Mouse (Mus musculus) gastrocnemius, adult 8-10 months (tissue): ENCODE results near the gene Nrarp. TPM values are rescaled to one million over a fixed set of nuclear protein-coding genes. Genes with fewer than 3 reads are reported as not detected.

Experiments
- DNase-seq, 2 experiments: peaks; one replicate each; pipeline ENCODE4 v3.0.0; 2022; ENCODE audit warnings: low spot score in 2 of 2
- total RNA-seq, 4 experiments: library from RNA; stranded (reverse); gene quantifications; 2 replicates each; pipeline ENCODE4 v1.2.4; 2022

Gene Nrarp
- 1 to 10 TPM; 3.0 to 7.1 (median 5.9) TPM for total RNA-seq

- peak; percentile 81 to 82 for DNase-seq
Observed at GRCm38 (mm10) chr2:25180478-25180903, at the start of gene Nrarp. Nrarp (plus strand) TSS chr2:25180758.

DNA sequence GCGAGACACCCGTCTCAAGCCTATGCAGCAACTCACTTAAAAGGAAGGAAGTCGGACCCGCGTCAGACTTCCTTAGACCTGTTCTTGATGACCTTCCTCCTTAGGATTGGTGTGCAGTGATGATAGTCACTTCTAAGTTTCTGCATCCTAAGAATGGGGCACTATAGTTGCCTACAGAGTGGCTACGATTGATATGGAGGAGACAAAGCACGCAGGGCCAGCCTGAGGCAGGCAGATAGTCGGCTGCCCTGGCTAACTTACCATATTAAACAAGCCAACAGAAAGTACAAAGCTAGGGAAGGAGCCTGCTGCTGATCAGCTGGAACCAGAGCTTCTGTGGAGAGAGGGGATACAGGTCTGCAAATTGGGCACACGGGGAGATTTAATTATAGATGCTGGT is 49.0 kb upstream of the Nrarp start:
- DNase-seq, result no peak

GRCm38 (mm10) chr2:25137832-25138231 is 42.7 kb upstream of the Nrarp start:
- DNase-seq, result no peak

DNA sequence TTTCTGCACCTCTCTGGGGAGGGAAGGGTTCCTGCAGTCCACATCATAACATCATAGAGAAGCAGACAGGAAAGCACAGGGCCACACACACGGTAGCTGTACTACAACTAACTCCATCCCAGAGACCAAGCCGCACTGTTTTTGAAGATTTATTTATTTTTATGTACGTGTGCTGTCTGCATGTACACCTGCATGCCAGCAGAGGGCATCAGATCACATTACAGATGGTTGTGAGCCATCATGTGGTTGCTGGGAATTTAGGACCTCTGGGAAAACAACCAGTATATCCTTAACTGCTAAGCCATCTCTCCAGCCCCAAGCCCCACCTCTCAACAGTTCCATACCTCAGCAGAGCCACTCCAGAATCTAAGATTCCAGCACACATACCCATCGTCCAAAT is 39.4 kb upstream of the Nrarp start:
- no peak for DNase-seq

GRCm38 (mm10) chr2:25141921-25142320 is 38.6 kb upstream of the Nrarp start:
- no peak for DNase-seq

- DNase-seq, result no peak
Observed at GRCm38 (mm10) chr2:25145346-25145745, 35.2 kb upstream of the Nrarp start.

DNA sequence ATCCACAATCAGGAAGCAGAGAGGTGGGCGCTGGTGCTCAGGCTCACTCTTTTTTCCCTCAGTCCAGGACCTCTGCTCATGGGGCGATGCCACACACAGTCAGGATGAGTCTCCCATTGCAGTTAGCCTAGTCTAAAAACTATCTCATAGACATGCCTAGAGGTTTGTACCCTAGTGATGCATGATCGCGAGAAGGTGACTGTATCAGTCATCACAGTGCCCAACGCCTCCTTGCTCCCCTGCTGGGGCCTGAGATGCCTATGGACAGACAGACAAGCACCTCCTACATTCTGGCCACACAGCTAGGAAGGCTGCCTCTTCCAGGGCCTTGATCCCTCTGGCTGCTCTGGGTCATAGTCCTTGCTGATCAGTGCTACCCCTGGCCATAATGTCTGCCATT is 33.2 kb upstream of the Nrarp start:
- DNase-seq, result no peak

- DNase-seq, result no peak
Observed at GRCm38 (mm10) chr2:25147892-25148291, 32.7 kb upstream of the Nrarp start.

GRCm38 (mm10) chr2:25149643-25150042 is 30.9 kb upstream of the Nrarp start:
- DNase-seq, result no peak

DNA sequence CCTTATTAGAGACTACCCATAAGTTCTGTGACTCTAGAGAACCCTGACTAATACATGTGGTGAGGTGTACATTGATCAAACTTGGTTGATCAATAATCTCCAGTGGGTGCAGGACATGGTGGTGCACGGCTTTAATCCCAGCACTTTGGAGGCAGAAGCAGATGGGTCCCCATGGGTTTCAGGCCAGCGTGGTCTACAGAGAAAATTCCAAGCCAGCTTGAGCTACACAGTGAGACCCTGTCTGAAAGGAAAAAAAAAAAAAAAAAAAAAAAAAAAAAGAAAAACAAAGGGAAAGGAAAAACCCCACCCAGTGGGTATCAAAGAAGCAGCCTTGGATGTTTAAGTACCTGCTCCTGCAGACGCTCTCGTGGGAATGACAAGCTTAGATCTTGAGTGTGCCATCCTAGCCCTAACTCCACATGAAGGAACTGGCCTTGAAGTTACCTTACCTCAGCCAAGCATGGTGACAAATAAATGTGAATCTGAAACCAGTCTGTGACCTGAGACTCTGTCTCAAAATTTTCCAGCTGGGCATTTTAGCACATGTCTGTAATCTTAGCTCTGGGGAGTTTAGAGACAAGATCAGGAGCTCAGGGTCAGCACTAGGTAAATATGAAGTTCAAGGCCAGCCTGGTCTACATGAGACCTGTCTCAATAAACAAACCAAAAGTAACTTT is 29.1 kb upstream of the Nrarp start:
- no peak for DNase-seq

- no peak for DNase-seq
Observed at GRCm38 (mm10) chr2:25156177-25156576, 24.4 kb upstream of the Nrarp start.

GRCm38 (mm10) chr2:25156990-25157389 is 23.6 kb upstream of the Nrarp start:
- no peak for DNase-seq

- no peak for DNase-seq
Observed at GRCm38 (mm10) chr2:25157655-25158054, 22.9 kb upstream of the Nrarp start.

GRCm38 (mm10) chr2:25167481-25167880 is 13.1 kb upstream of the Nrarp start:
- DNase-seq, result no peak

DNA sequence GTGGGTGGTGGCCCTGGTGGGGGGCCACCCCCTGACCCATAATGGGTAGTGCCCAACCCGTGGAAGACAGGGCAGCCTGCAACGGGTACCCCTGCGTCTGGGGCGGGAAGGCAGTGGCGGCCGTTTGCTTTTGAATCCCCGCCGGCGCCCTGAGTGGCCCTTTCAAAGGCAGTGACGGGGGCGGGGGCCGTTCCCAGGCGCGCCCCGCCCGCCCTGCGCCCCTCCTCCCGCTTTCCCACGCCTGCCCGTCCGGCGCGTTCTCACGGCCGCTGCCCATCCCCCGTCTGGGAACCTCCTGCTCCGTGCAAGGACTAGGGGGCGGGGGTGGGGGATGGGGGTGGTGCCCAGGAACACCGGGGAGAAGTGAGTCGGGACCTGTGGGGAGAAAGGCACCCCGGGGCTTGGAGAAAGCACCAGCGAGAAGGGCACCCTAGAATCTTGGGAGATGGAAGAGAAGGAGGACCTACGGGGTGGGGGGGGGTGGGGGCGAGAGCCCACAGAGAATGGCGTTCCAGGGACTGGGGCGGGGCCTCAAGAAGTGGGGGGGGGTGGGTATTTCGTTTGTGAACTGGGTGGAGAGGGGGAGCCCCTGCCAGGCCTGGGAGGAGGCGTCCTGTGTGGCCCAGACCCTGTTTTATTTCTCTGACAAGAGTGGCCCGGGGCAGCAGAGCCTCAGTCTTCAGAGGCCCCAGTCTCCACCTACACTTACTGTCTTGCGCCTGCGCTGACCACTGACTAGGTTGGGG is 12.5 kb upstream of the Nrarp start:
- no peak for DNase-seq

GRCm38 (mm10) chr2:25168665-25168978 is 11.9 kb upstream of the Nrarp start:
- no peak for DNase-seq

DNA sequence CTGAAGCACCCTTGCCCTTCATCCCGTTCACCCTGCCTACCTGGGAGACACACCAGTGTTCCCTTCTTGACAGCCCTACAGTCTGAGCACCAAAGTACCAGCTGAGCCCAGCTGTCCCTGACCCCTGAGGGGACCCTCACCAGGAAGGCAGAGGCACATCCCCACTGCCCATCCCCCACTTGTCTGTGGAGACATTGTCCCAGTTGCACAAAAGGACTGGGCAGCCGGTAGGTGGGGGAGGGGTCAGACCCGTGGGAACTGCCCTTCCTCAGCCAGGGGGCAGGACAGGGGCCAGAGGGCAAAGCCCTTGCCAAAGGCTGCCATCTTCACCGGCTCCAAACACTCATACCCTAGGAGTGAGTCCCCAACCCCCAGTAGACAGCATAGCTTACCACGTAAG is 10.8 kb upstream of the Nrarp start:
- DNase-seq, result no peak

- DNase-seq, result no peak
Observed at GRCm38 (mm10) chr2:25170326-25171100, 10.0 kb upstream of the Nrarp start.

DNA sequence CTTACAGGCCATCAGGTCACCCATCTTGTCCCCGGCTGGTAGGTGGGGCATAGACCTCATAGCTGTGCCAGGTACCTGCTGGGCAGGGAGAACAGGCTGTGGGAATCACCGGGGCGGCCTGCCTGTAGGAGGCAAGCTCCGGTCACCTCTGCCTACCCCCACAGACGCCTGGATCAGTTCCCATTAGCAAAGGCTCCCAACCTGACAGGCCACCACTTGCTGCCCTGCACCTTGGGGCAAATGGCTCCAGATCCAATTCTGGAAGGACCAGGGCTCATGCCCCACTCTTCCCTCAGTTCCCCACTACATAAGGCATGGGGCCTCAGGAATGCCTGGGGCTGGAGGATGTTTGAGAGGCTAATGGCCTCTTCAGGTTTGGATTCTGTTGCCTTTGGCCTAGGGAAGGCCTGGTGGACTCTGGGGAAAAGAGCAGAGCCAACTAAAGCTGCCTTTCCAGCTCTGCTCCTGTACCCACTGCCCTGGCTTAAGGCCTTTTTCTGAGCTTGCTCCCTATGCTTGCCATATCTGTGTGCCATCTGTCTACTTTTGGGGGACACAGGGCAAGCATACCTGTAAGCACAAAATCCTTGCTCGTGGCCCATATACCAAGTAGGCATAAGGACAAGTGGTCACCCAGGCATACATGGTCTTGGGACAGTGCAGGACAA is 9.3 kb upstream of the Nrarp start:
- DNase-seq, result no peak

DNA sequence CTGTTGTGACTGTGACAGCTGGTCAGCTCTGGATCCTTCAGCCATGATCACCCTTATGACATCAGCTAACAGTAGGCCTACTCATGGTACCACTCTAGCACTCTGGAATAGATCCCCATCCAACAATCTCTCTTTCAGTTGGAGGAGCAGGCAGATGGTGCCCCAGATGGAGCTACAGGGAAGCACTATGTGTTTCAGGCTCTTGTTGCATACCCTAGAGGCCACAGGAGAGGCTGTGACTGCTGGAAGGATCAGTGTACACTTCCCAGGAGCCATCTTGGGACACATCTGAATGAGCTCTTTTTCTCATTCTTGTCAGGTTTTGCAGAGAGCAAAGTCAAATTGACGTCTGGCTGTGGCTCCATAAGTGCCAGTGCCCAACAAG is 8.8 kb upstream of the Nrarp start:
- DNase-seq, result no peak

DNA sequence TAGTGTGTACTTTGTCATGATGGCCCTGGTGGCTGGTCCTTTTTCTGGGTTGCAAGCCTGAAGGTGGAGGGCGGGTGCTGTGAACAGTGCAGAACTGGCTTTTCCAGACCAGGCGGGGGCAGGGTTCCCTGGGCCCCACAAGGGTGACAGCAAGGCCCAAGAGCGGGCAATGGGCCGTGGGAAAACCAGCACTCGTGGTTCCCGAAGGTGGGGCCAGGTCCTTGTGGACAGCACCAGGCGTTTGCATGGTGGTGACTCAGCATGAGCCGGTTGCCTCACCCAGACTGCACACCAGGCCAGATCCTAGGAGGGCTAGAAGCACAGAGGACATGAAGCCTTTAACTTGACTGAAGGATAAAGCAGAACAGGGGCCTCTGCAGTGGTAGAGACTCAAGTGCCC is 7.9 kb upstream of the Nrarp start:
- DNase-seq, result no peak

- DNase-seq, result no peak
Observed at GRCm38 (mm10) chr2:25173821-25174220, 6.7 kb upstream of the Nrarp start.
